Mouse (Mus musculus) layer of hippocampus, adult 18-20 months (tissue): Measurements from ENCODE around the gene Gdpd1. TPM values are rescaled to one million over a fixed set of nuclear protein-coding genes. Genes with fewer than 3 reads are reported as not detected.

ENCODE experiments used
- DNase-seq, 2 experiments: peaks; one replicate each; pipeline ENCODE4 v3.0.0; 2022; ENCODE audit warnings: low spot score in 2 of 2
- microRNA-seq, 2 experiments: library from miRNA; unstranded; fragments of <30 nt; microRNA quantifications; one replicate each; pipeline ENCODE4 v1.2.0; 2021
- total RNA-seq, 2 experiments: library from RNA; stranded (reverse); gene quantifications; 2 replicates each; pipeline ENCODE4 v1.2.3; 2021

The Gdpd1 gene
- total RNA-seq, 2 experiments from 2014 or later = 44.0 to 47.0 TPM

DNA sequence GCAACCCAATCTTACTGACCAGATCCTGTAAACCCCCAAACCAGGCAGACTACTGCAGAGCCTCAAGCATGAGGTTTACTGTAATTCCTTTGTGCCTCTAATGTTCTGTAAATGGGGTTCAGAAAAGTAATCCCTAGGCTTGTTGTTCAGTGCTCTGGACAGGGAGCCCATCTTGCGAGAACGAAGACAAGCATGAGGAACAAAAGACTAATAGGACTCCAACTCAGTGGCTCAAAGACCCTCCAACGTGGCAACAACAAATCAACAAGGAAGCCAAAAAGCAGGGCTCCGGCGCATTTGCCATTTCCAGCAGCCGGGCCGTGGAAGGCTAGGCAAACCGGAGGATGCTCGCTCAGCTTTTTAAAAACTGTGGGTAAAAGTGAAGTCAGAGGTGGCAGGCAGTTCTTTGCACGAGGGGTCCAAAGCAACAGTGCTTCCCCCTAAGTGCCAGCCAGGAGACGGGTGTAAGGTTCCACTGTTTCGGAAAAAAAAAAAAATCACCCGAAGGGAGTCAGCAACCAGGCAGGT, 81.3 kb downstream of the Gdpd1 start:
- DNase-seq = no peak

DNA sequence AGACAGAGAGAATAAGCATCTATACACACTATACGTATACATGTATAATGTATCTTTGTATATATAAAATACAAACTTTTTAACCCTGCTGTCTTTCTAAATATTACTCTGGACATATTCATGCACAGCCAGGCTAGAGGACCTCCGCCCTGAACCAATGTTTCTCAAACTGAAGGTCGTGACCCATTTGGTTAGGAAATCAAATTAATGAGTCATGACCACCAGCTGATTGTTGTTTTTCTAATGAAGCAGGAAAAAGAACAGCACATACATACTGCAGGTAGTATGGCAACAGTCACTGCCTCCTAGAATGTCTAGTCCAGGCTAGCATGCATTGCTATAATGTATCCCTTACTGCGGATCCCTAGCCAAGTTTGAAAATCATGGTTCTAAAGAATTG, 82.6 kb downstream of the Gdpd1 start:
- DNase-seq = no peak

DNA sequence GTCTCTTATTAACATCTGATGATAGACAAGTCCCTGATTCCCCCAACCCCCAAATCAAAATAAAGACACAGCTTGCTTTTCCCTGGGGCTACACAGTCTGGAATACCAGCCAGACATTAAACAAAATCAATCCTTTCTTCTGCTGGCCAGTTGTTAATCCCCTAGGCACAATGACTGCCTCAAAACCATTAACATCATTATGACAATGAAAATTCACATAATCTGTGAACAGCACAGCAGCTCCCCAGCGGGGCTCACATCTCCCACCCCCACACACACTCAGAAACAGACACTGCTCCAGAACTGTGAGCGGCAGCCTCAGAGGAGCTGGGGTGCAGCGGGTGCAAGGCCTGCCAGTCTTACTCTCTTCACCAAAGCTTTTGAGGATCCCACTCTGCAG, 83.6 kb downstream of the Gdpd1 start:
- no peak for DNase-seq

- DNase-seq = no peak
These were observed 88.9 kb downstream of the Gdpd1 start for GRCm38 (mm10) chr11:86984990-86985389.

Small RNA genes within 50 kb of the gene (microRNA-seq; reads per million reads assigned to microRNA genes)
- 139 to 686 reads per million in 2 experiments for gene Mir301

Other genes with a start within 250 kb of the Gdpd1 start
- gene Ypel2, start 80.4 kb downstream of the Gdpd1 start, total RNA-seq = 10 to 100 TPM; 27.7 to 27.9 TPM
- 10 to 100 TPM; 16.3 to 17.8 TPM for gene Smg8, start 12.7 kb upstream of the Gdpd1 start, total RNA-seq
- under 1 TPM; 0.25 to 0.42 TPM for gene Prr11, start 34.6 kb upstream of the Gdpd1 start, total RNA-seq
- gene Ska2, start 35.2 kb upstream of the Gdpd1 start, total RNA-seq = 10 to 100 TPM; 12.8 to 15.0 TPM
- gene Trim37, start 53.0 kb upstream of the Gdpd1 start, total RNA-seq = 100 to 1,000 TPM; 174 to 185 TPM